Mouse (Mus musculus): ENCODE data around the gene Pde10a. TPM values are rescaled to one million over a fixed set of nuclear protein-coding genes. Genes with fewer than 3 reads are reported as not detected.

The Pde10a gene
- polyA plus RNA-seq, 1 experiment = 2.0 TPM

- 56% methylated on average over 6 of the region's 6 CpGs for WGBS
Observed at GRCm38 (mm10) chr17:8846506-8846905, 321.3 kb downstream of the Pde10a start.

GRCm38 (mm10) chr17:8847558-8847957, 322.4 kb downstream of the Pde10a start:
- DNase-seq = no peak
- Histone ChIP-seq H3K4me1 (ENCODE audit: control insufficient read depth, insufficient read depth, low read length) (no peaks in the 10 kb centered on the region), H3K36me3 (ENCODE audit: control insufficient read depth, insufficient read depth, low read length) (no peaks in the 10 kb centered on the region), H3K4me3 (ENCODE audit: insufficient read depth, low read depth, low read length) (no peak overlapping the region), H3K27me3 (replicated peaks; ENCODE audit: control insufficient read depth, insufficient read depth, low read length) (no peaks in the 10 kb centered on the region), H3K27ac (ENCODE audit: insufficient read depth, low read depth, low read length) (no peak overlapping the region)
- WGBS = 63% methylated on average over 7 of the region's 7 CpGs
- no peak for TF ChIP-seq CTCF (conservative IDR thresholded peaks at IDR 0.05; ENCODE audit: insufficient read depth, insufficient read length, low read depth, low read length)

More at GRCm38 (mm10) chr17:8846506-8846905, 321.3 kb downstream of the Pde10a start:
- DNase-seq = peak; percentile 47
- no peak overlapping the region for H3K4me3 ChIP-seq (ENCODE audit: insufficient read depth, low read depth, low read length)
- TF ChIP-seq CTCF (conservative IDR thresholded peaks at IDR 0.05; ENCODE audit: insufficient read depth, insufficient read length, low read depth, low read length) (no peak), POLR2A (IDR thresholded peaks at IDR 0.05; ENCODE audit: low read depth, low read length) (no peak)
- no peaks in the 10 kb centered on the region for H3K4me1 ChIP-seq (ENCODE audit: control insufficient read depth, insufficient read depth, low read length)
- no peak overlapping the region for H3K27ac ChIP-seq (ENCODE audit: insufficient read depth, low read depth, low read length)
- H3K36me3 ChIP-seq (ENCODE audit: control insufficient read depth, insufficient read depth, low read length) = no peaks in the 10 kb centered on the region
- H3K27me3 ChIP-seq (replicated peaks; ENCODE audit: control insufficient read depth, insufficient read depth, low read length) = no peaks in the 10 kb centered on the region

GRCm38 (mm10) chr17:8851846-8852245, 326.7 kb downstream of the Pde10a start:
- TF ChIP-seq CTCF (conservative IDR thresholded peaks at IDR 0.05; ENCODE audit: insufficient read depth, insufficient read length, low read depth, low read length) (no peak), POLR2A (IDR thresholded peaks at IDR 0.05; ENCODE audit: low read depth, low read length) (no peak)
- no peak overlapping the region for H3K4me3 ChIP-seq (ENCODE audit: insufficient read depth, low read depth, low read length)
- no peak for DNase-seq
- no peaks in the 10 kb centered on the region for H3K27me3 ChIP-seq (replicated peaks; ENCODE audit: control insufficient read depth, insufficient read depth, low read length)
- no peaks in the 10 kb centered on the region for H3K4me1 ChIP-seq (ENCODE audit: control insufficient read depth, insufficient read depth, low read length)
- 92% methylated on average over 6 of the region's 6 CpGs for WGBS
- no peak overlapping the region for H3K27ac ChIP-seq (ENCODE audit: insufficient read depth, low read depth, low read length)
- no peaks in the 10 kb centered on the region for H3K36me3 ChIP-seq (ENCODE audit: control insufficient read depth, insufficient read depth, low read length)

- Histone ChIP-seq H3K4me1 (ENCODE audit: control insufficient read depth, insufficient read depth, low read length) (0 out of 2 replicates have a peak, but pooled peaks cover 3% of the 10 kb centered on the region), H3K27ac (ENCODE audit: insufficient read depth, low read depth, low read length) (no peak overlapping the region), H3K27me3 (replicated peaks; ENCODE audit: control insufficient read depth, insufficient read depth, low read length) (no peaks in the 10 kb centered on the region), H3K4me3 (ENCODE audit: insufficient read depth, low read depth, low read length) (no peak overlapping the region), H3K36me3 (ENCODE audit: control insufficient read depth, insufficient read depth, low read length) (no peaks in the 10 kb centered on the region)
- WGBS = 20% methylated on average over 22 of the region's 22 CpGs
- peak; percentile 67 for DNase-seq
- TF ChIP-seq POLR2A (IDR thresholded peaks at IDR 0.05; ENCODE audit: low read depth, low read length) = no peak
- TF ChIP-seq CTCF (conservative IDR thresholded peaks at IDR 0.05; ENCODE audit: insufficient read depth, insufficient read length, low read depth, low read length) = no peak
Observed at GRCm38 (mm10) chr17:8856430-8857371, 331.5 kb downstream of the Pde10a start.

- Histone ChIP-seq H3K4me1 (ENCODE audit: control insufficient read depth, insufficient read depth, low read length) (0 out of 2 replicates have a peak, but pooled peaks cover 3% of the 10 kb centered on the region), H3K4me3 (ENCODE audit: insufficient read depth, low read depth, low read length) (no peak overlapping the region), H3K27me3 (replicated peaks; ENCODE audit: control insufficient read depth, insufficient read depth, low read length) (no peaks in the 10 kb centered on the region), H3K27ac (ENCODE audit: insufficient read depth, low read depth, low read length) (no peak overlapping the region), H3K36me3 (ENCODE audit: control insufficient read depth, insufficient read depth, low read length) (no peaks in the 10 kb centered on the region)
- TF ChIP-seq CTCF (conservative IDR thresholded peaks at IDR 0.05; ENCODE audit: insufficient read depth, insufficient read length, low read depth, low read length) = no peak
- TF ChIP-seq POLR2A (IDR thresholded peaks at IDR 0.05; ENCODE audit: low read depth, low read length) = no peak
- no peak for DNase-seq
- WGBS = 71% methylated on average over 23 of the region's 23 CpGs
Observed at GRCm38 (mm10) chr17:8858636-8859421, 333.7 kb downstream of the Pde10a start.

- H3K36me3 ChIP-seq (ENCODE audit: control insufficient read depth, insufficient read depth, low read length) = no peaks in the 10 kb centered on the region
- 0 out of 2 replicates have a peak, but pooled peaks cover 3% of the 10 kb centered on the region for H3K4me1 ChIP-seq (ENCODE audit: control insufficient read depth, insufficient read depth, low read length)
- WGBS = 28% methylated on average over 4 of the region's 4 CpGs
- DNase-seq = peak; percentile 62
- H3K4me3 ChIP-seq (ENCODE audit: insufficient read depth, low read depth, low read length) = no peak overlapping the region
- TF ChIP-seq POLR2A (IDR thresholded peaks at IDR 0.05; ENCODE audit: low read depth, low read length) (no peak), CTCF (conservative IDR thresholded peaks at IDR 0.05; ENCODE audit: insufficient read depth, insufficient read length, low read depth, low read length) (no peak)
- no peaks in the 10 kb centered on the region for H3K27me3 ChIP-seq (replicated peaks; ENCODE audit: control insufficient read depth, insufficient read depth, low read length)
- H3K27ac ChIP-seq (ENCODE audit: insufficient read depth, low read depth, low read length) = no peak overlapping the region
Observed at GRCm38 (mm10) chr17:8859489-8859888, 334.3 kb downstream of the Pde10a start.
